Mouse (Mus musculus): ENCODE data around the gene Lpin2.

- TF ChIP-seq POLR2A (IDR thresholded peaks at IDR 0.05; ENCODE audit: low read depth, low read length) (no peak), CTCF (IDR thresholded peaks at IDR 0.05; ENCODE audit: borderline replicate concordance, insufficient read depth, low read length) (no peak)
These were observed 69.2 kb downstream of the Lpin2 start for GRCm38 (mm10) chr17:71251601-71252001.
